Mouse (Mus musculus) ES-CJ7 (cell line): Measurements from ENCODE around the gene Cux2.

Source experiments
- DNase-seq: peaks from one replicate; pipeline ENCODE4 v3.0.0; 2011; ENCODE audit warnings: low read depth, low spot score

The Cux2 gene

DNA sequence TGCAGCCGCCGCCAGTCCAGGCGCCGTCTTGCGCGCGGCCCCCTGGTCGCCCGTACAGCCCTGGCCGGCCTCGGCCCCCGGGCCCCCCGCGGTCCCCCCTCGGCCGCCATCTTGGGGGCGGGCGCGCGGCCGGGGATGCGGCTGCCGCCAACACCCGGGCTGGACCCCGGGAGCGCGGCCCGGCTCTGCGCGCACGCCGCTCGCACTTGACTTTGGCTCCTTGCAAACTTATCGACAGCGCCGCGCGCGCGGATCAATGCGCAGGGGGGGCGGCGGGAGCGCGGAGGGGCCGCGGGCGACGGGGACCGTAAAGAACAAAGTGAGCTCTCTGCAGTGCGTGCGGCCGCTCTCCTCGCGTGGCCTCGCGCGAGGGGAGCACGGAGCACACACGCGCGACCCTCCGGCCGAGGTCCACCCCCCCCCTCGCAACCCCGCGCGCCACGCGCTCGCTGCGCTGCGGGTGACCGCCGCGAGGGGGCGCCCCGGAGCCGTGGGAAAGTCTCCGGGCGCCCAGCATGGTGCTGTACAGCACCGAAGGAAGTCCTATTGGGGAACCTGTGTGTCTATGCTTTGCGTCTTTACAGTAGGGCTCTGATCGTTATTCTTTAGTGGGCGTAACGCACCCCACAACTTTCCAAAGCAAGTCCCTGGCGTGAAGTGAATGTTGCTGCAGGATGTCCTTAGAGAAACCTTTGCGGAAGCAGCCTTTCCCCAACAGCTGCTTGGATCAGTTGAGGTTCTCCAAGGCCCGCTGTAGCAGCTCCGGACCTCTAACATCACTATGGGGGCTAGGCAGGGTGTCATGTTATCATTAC is at the start of gene Cux2:
Gene Cux2, minus strand, starts transcription at position 86 of the 815 bp plus-strand sequence.
- DNase-seq, result peak; percentile 80

- DNase-seq, result no peak
Measured at GRCm38 (mm10) chr5:122094439-122094838, 44.5 kb upstream of the Cux2 start.

- no peak for DNase-seq
Measured at GRCm38 (mm10) chr5:122093734-122094133, 43.8 kb upstream of the Cux2 start.

DNA sequence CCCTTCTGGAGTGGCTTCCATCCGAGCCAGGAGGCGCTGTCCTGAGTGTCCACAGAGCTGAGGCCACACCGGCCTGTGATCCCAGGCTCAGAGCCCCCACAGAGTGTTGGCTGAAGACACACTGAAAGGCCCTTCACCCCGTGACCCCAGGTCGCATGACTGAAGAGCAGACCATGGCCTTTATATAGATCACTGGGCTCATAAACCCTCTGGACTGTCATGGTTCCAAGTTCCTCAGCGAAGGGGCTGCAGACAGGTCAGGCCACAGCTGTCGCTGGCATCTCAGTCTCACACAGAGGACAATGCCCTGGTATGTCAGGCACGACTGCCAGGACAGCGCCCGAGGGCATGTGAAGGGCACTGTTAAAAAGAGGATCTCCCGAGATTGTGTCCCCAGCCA is 42.9 kb upstream of the Cux2 start:
- no peak for DNase-seq

DNA sequence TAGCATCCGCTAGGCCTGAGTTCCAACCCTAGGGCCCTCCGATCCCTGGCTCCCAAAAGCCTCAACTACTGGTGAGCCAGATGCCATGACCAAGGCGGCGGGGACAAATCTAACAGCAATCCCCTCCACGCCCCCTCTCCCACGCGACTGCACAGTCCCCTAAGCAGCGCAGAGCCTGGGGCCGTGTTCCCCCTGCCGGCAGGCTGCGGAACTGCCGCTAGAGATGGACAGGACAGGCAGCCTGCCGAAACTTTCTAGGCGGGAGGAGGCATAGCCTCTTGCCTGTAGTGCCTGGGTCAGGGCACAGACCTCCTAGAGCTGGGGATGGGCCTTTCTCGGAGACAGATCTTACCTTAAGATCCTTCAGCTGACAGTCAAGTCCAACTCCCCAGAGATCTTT is 41.2 kb upstream of the Cux2 start:
- DNase-seq, result peak; percentile 82

GRCm38 (mm10) chr5:122089664-122090063 is 39.8 kb upstream of the Cux2 start:
- DNase-seq, result no peak

DNA sequence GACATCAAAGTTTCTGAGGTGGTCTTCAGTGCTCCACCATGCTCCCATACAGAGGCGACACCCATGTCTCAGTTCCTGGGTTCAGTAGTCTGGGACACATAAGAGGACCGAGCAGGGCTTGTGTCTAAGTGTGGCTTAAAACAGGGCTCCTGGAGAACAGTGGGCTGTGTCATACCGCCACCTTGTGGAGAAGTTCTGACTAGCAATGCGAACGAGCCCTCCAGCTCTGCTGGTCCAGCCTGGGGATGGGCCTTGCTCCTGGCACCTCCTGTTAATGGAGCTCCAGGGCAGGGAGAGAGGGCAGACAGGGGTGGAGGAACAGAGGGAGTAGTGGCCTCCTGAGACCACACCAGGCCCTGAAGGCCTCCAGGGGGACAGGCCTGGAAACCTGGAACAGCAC is 39.0 kb upstream of the Cux2 start:
- DNase-seq, result peak; percentile 87

DNA sequence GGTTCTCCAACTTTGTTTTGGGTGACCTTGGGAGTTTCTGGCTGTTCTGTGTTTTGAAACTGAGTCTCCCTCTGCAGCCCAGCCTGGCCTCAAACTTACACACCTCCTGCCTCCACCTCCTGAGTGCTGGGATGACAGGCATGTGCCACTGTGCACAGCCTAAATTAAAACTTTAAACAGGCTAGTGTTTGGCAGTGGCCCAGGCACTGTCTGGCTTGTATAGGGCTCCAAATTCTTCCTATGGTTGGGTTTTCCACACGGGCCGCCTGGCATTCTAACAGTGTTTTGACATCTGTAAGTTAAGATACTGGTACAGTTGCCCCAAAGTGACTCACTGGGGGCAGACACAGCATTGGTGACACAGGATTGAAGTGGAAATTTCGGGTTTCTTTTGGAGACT is 36.2 kb upstream of the Cux2 start:
- no peak for DNase-seq

DNA sequence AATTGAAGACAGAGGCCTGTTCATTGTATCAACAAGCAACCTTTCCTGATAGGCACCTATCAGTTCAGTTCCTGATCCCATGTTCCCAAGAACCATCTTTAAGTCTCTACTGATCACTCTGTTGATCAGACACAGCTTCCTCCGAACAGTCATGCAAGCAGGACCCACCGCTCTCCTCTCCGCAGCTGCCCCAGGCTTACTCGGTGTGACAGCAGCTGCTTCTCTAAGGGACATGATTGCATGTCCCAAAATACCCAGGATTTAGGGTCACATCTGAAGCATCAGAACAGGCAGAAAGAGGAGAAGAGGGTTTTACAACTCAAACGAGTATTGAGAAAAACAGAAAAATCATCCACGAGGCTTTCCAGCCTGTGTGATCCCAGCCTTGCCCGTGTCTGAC is 35.4 kb upstream of the Cux2 start:
- no peak for DNase-seq

DNA sequence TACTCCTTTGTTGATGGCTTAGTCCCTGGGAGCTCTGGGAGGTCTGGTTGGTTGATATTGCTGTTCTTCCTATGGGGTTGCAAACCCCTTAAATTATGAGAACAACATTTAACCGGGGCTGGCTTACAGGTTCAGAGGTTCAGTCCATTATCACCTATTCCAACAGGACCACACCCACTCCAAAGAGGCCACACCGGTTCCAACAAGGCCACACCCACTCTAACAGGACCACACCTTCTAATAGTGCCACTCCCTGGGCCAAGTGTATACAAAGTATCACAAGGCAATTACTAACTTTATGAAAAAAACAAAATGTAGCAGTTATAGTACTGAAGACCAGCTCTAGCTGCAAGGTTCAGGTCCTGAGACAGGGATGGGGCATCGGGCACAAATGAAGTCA is 34.6 kb upstream of the Cux2 start:
- DNase-seq, result no peak

GRCm38 (mm10) chr5:122083282-122083681 is 33.4 kb upstream of the Cux2 start:
- DNase-seq, result no peak

DNA sequence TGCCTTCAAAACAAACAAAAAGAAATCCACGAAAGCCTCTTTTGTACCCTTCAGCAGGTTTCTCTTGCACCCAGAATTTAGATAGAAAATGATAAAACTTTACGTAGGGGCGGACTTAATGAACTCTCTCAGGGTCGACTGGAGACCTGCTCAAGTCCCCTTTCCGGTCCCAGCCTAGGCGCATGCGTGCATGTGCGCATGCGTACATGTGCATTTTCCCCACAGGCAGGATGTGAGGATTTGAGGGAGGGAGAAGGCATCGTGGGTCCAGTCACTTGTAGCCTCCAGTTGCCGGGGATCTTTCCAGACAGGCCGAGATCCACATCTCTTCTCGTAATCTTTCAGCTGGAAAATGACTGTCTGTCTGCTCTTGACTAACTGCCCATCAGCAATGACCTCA is 31.6 kb upstream of the Cux2 start:
- no peak for DNase-seq

GRCm38 (mm10) chr5:122080930-122081329 is 31.0 kb upstream of the Cux2 start:
- DNase-seq, result no peak

- DNase-seq, result peak; percentile 86
Measured at GRCm38 (mm10) chr5:122079796-122080195, 29.9 kb upstream of the Cux2 start.

GRCm38 (mm10) chr5:122077244-122077643 is 27.3 kb upstream of the Cux2 start:
- DNase-seq, result no peak

DNA sequence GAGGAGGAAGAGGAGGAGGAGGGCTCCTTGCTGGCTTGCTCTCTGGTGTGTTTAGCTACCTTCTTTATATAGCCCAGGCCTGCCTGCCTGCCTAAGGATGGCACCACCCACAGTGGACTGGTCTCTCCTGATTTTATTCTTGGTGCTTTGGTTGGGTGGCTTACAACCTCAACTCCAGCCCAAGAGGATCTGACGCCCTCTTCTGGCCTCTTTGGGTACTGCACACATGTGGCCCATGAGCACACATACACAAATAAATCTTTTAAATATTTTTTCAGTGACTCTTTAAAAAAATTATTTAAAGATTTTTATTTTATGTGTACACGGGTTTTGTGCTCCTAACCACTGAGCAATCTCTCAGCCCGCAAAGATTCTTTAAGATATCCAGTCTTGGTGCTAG is 25.8 kb upstream of the Cux2 start:
- no peak for DNase-seq

- peak; percentile 89 for DNase-seq
Measured at GRCm38 (mm10) chr5:122071997-122072396, 22.1 kb upstream of the Cux2 start.

- peak; percentile 66 for DNase-seq
Measured at GRCm38 (mm10) chr5:122070963-122071800, 21.3 kb upstream of the Cux2 start.

DNA sequence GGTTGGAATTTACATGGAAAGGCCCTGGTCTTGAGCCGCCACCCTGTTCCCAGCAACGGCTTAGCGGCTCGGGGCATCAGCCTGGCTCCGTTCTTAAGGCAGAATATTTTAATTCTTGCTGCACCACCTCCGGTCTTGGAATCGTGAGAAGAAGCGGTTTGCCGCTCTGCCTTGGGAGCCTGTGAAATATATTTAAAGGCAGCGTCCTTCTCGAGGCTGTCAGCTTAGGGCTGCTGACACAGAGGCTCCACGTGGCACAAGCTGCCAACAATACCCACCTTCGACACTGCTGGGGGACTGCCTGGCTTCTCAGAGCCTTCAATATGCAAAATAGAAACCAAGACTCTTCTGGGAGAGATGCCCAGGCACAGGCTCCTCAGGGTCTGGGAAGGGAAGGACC is 18.7 kb upstream of the Cux2 start:
- DNase-seq, result no peak

GRCm38 (mm10) chr5:122063204-122063933 is 13.5 kb upstream of the Cux2 start:
- DNase-seq, result peak; percentile 57

DNA sequence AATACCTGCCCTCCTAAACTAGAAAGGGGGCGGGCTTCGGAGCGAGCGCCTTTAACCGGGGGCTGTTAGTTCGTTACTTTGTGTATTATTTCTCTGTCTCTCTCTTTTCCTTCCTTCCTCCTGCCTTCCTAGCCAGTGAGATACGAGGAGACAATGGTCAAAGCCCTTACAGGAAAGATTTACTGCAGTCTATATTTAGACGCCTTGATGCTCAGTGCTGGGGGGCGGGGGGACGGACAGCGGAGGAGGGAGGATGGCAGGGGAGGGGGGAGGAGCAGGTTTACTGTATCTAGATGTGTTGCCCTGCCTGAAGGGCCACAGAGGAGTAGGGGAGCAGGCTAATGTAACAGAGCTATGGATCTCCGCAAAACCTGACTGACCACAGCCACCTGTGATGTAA is 12.6 kb upstream of the Cux2 start:
- DNase-seq, result no peak

DNA sequence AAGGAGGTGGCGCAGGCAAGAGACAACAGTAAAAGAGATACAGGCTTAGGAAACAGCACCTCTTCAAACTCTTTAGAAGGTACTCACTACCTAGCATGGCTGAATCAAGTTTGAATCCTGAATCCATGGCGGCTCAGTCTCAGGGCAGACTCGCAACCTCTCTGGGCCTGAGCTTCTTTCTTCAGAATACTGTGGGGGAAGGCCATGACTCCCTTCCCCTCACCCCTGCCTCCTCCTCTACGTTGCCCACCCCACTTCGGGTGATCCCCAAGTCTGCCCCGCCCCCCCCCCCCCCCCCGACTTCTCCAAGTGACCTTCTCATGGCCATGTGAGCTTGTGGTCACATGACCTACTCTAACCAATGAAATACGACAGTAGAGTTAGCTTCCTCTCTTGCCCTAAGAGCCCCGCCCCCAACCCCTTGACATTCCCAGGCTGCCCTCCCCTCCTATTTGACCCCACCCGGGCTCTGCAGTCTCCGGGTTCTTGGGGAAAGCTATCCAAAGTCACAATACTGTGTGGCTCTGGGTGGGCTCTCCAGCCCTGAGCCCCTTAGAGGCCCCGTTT is 10.9 kb upstream of the Cux2 start:
- peak; percentile 97 for DNase-seq
